Mouse (Mus musculus) liver, embryonic 16.5 days (tissue): ENCODE results near the gene Ino80b. TPM values are rescaled to one million over a fixed set of nuclear protein-coding genes. Genes with fewer than 3 reads are reported as not detected.
A peak's percentile ranks its signal among the peaks of the same experiment; 100 is the strongest.

Experiments used
- ATAC-seq: fragments of 200-750 bp; cut with Nextera tagmentation; 2 replicates; pipeline ENCODE4 v1.8.0; 2017; ENCODE audit warnings: low read depth, mild to moderate bottlenecking, moderate number of reproducible peaks, moderate library complexity
- H3K27ac ChIP-seq: fragments of 300-500 bp; sonication (generic); 2 replicates; pipeline ENCODE4 v1.5.1; 2014; ENCODE audit warnings: mild to moderate bottlenecking, low read length
- H3K27me3 ChIP-seq: fragments of 300-500 bp; sonication (generic); 2 replicates; pipeline ENCODE4 v1.6.1; 2014; ENCODE audit warnings: low read depth, low read length, mixed read lengths; ENCODE audit not compliant: control insufficient read depth, insufficient read depth
- H3K36me3 ChIP-seq: fragments of 300-500 bp; sonication (generic); 2 replicates; pipeline ENCODE4 v1.6.1; 2014; ENCODE audit warnings: mild to moderate bottlenecking; ENCODE audit not compliant: control insufficient read depth, insufficient read depth
- H3K4me1 ChIP-seq: fragments of 300-500 bp; sonication (generic); 2 replicates; pipeline ENCODE4 v1.6.1; 2014; ENCODE audit warnings: low read depth, low read length, mixed read lengths; ENCODE audit not compliant: control insufficient read depth
- H3K4me2 ChIP-seq: fragments of 300-500 bp; sonication (generic); 2 replicates; pipeline ENCODE4 v1.6.1; 2014; ENCODE audit warnings: low read depth, low read length, mixed read lengths
- H3K4me3 ChIP-seq: fragments of 300-500 bp; sonication (generic); 2 replicates; pipeline ENCODE4 v1.5.1; 2014; ENCODE audit warnings: low read depth, mild to moderate bottlenecking, low read length
- H3K9ac ChIP-seq: fragments of 300-500 bp; sonication (generic); 2 replicates; pipeline ENCODE4 v1.6.1; 2014; ENCODE audit warnings: low read depth, low read length
- H3K9me3 ChIP-seq: fragments of 300-500 bp; sonication (generic); replicated peaks from 2 replicates; pipeline ENCODE4 v1.6.1; 2016; ENCODE audit warnings: low read length; ENCODE audit not compliant: control insufficient read depth
- WGBS: fragments of 180-500 bp; shearing (Covaris S2); extraction: QIAGEN DNeasy Blood & Tissue Kit; methylation state at CpG from one replicate; pipeline ENCODE4 v1.1.7; 2014; ENCODE audit not compliant: insufficient replicate concordance; 5-methylcytosine and 5-hydroxymethylcytosine counted together
- polyA plus RNA-seq: library from polyadenylated mRNA; unstranded; fragments of >200 nt; fragmentation: Nextera tagmentation; extraction: Ambion mirVana; gene quantifications from 2 replicates; pipeline ENCODE4 v1.2.1, GENCODE M21; 2015

The Ino80b gene
- polyA plus RNA-seq, 1 experiment from 2014 or later, result 5.2 TPM

DNA sequence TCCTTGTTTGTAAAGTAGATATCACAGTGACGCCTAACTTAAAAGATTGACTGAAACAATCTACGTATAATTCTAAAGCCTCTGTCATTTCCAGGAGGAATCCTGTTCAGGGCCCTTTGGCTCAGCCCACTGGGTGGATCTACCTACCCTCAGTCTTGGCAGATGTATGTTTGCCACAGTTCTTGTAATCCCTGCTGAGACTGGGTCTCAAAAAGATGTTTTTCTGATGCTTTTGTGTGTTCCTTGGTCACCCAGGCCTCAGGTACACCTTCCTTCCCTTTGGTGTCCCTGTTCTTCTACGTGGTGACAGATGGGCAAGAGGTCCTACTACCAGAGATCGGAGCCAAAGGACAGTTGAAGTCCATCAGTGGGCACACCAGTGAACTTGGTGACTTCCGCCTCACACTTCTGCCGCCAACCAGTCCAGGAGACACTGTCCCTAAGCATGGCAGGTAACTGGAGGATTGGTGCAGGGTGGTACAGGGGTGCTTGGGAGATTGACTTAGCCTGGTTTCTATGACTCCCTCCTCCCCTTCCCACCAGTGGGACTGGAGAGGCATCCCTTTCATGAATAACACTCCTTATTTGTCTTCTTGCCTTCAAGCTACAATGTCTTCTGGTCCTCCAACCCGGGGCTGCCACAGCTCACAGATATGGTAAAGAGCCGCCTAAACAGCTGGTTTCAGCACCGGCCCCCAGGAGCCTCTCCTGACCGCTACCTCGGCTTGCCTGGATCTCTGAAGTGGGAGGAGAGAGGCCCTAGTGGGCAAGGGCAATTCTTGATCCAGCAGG lies 8.7 kb downstream of the Ino80b start:
- no peak for ATAC-seq
- peak overlapping the region; percentile 82 for H3K4me3 ChIP-seq
- H3K36me3 ChIP-seq, result peaks cover 8% of the 10 kb centered on the region; the same call in 1 of the 2 replicates
- H3K9ac ChIP-seq, result peak overlapping the region; percentile 86
- no peaks in the 10 kb centered on the region for H3K9me3 ChIP-seq
- peak overlapping the region; percentile 99 for H3K4me2 ChIP-seq
- peaks cover 41% of the 10 kb centered on the region for H3K4me1 ChIP-seq
- no peaks in the 10 kb centered on the region for H3K27me3 ChIP-seq
- H3K27ac ChIP-seq, result peak overlapping the region; percentile 93; the same call in 1 of the 2 replicates
- WGBS, result 66% methylated on average over 11 of the region's 11 CpGs

DNA sequence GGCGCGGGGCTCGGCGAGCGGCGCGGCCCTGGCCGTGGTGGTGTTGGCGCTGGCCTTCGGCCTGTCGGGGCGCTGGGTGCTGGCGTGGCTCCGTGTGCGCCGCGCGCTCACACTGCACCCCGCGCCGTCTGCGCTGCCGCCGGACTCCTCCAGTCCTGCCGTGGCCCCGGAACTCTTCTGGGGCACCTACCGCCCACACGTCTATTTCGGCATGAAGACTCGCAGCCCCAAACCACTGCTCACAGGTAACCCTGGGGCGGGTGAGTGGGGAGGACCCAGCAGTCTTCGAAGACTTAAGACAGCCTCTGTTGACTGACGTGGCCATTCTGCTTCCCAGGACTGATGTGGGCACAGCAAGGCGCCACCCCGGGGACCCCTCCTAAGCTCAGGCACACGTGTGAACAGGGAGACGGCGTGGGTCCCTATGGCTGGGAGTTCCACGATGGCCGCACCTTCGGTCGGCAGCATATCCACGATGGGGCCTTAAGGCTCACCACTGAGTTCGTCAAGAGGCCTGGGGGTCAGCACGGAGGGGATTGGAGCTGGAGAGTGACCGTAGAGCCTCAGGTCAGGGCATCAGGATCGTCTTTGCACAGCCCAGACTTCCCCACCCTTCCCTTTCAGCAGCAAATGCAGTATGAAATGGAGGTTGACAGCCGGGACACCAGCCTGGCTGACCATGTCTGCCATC lies 9.4 kb downstream of the Ino80b start:
- H3K4me2 ChIP-seq, result peak overlapping the region; percentile 99
- peaks cover 46% of the 10 kb centered on the region for H3K4me1 ChIP-seq
- peak overlapping the region; percentile 86 for H3K9ac ChIP-seq
- peaks cover 8% of the 10 kb centered on the region; the same call in 1 of the 2 replicates for H3K36me3 ChIP-seq
- WGBS, result under 1% methylated on average over 48 of the region's 48 CpGs
- no peaks in the 10 kb centered on the region for H3K9me3 ChIP-seq
- no peaks in the 10 kb centered on the region for H3K27me3 ChIP-seq
- ATAC-seq, result no peak; the same call in 1 of the 2 replicates
- H3K27ac ChIP-seq, result peak overlapping the region; percentile 93
- H3K4me3 ChIP-seq, result peak overlapping the region; percentile 82

DNA sequence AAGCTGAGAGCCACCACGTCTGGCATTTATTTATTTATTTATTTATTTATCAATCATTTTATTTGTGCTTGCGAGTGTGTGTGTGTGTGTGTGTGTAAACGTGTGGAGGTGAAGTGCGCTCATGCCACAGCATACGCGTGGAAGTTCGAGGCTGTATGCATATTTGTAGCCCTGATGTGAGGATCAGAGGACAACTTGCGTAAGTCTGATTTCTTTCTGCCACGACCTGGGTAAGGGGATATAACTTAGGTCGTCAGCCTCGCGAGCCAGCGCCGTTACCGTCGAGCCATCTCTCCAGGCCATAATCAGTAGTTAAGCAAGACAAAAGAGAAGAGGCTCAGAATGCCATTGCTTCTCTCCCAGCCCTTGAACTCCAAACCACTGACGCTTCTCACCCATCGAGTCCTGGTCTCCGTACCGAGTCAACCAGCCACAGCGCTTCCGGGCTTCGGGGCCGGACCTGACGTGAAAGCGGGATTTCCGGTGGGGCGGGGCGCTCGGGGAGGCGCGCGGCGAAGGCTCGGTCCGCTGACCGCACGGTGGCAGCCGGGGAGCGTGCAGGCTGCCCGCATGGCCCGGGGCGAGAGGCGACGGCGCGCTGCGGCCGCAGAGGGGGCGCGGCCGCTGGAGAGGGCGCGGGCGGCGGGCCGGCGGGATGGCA lies 10.1 kb downstream of the Ino80b start, which contains the start of gene Mogs:
Gene Mogs, plus strand, starts transcription at position 486 of the 661 bp plus-strand sequence.
- Histone ChIP-seq H3K27me3 (no peaks in the 10 kb centered on the region), H3K9ac (peak within 1 kb of the TSS; percentile 86), H3K36me3 (peaks cover 8% of the 10 kb centered on the region; the same call in 1 of the 2 replicates), H3K9me3 (no peaks in the 10 kb centered on the region), H3K4me1 (peaks cover 46% of the 10 kb centered on the region), H3K27ac (peak within 1 kb of the TSS; percentile 93), H3K4me2 (peak within 1 kb of the TSS; percentile 99), H3K4me3 (peak within 1 kb of the TSS; percentile 82)
- under 1% methylated on average over 48 of the region's 58 CpGs for WGBS
- ATAC-seq, result peak; percentile 94

DNA sequence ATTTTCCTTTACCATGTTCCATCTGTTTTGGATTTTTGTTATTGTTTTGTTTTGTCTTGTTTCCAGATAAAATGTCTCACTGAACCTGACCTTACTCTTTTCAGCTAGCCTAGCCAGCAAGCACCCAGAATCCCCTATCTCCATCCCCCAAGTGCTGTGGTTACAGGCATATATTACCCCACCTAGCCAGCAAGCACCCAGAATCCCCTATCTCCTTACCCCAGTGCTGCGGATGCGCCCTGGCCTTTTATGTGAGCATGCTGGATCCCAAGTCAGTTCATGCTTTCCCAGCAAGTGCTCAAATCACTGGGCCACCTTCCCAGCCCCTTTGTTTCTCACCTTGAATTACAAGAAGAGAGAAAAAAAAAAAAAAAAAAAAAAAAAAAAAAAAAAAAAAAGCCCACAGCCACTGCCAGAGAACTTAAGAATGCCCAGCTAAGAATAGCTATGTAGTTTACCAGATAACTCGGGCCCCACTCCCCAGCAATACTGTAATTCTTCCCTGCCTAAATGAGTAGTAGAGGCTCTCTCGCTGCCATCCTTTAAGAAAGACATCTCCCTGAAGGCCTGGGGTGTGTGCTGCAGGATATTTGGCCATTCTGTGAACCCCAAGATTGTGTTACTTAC lies 13.6 kb downstream of the Ino80b start:
- Histone ChIP-seq H3K36me3 (no peaks in the 10 kb centered on the region), H3K4me3 (no peak overlapping the region), H3K27me3 (no peaks in the 10 kb centered on the region), H3K4me2 (no peak overlapping the region), H3K4me1 (peaks cover 47% of the 10 kb centered on the region), H3K9me3 (no peaks in the 10 kb centered on the region), H3K27ac (no peak overlapping the region), H3K9ac (no peak overlapping the region)
- no peak for ATAC-seq
- 57% methylated on average over 4 of the region's 4 CpGs for WGBS

DNA sequence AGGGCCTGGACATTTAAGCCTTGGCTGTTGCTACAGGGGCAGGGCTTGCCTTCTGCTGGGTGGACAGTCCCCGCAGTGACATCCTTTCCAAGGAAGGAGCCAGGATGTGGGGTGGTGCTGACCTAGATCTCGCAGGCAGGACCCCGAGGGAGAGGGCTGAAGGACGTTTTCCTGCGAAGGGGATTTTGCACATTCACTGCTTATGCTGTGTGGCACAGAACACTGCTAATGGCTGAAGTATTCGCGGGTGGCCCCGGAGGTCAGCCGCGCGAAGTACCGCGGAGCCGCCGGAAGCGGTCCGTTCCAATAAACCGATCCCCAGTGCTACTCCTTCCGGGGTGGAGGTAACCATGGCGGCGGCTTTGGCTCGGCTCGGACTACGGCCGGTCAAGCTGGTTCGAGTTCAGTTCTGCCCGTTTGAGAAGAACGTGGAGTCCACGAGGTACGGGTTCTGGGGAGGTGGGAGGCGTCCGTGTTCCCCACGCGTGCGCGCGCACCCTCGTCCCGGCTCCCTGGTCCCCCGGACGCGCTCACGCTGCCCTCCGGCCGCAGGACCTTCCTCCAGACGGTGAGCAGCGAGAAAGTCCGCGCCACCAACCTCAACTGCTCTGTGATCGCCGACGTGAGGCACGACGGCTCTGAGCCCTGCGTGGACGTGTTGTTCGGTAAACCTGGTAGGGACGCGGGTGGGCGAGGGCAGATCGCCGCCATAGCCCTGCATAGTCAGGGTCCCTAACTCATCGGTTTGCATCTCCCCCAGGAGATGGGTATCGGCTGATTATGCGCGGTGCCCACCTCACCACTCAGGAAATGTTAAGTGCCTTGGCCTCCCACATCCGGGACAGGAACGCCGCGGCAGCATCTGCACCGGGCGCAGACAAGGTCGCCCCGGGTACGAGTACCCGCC lies 16.2 kb downstream of the Ino80b start, which contains the start of gene Mrpl53:
Gene Mrpl53, plus strand, starts transcription at position 279 of the 907 bp plus-strand sequence.
- H3K9me3 ChIP-seq, result no peaks in the 10 kb centered on the region
- H3K4me2 ChIP-seq, result peak within 1 kb of the TSS; percentile 75
- H3K4me3 ChIP-seq, result peak within 1 kb of the TSS; percentile 73
- H3K36me3 ChIP-seq, result no peaks in the 10 kb centered on the region
- H3K9ac ChIP-seq, result peak within 1 kb of the TSS; percentile 90
- ATAC-seq, result peak; percentile 80
- peak within 1 kb of the TSS; percentile 80 for H3K27ac ChIP-seq
- peaks cover 29% of the 10 kb centered on the region for H3K4me1 ChIP-seq
- no peaks in the 10 kb centered on the region for H3K27me3 ChIP-seq
- WGBS, result under 1% methylated on average over 76 of the region's 76 CpGs

- 30% methylated on average over 13 of the region's 13 CpGs for WGBS
- H3K9ac ChIP-seq, result peak overlapping the region; percentile 90
- peaks cover 33% of the 10 kb centered on the region for H3K4me1 ChIP-seq
- no peaks in the 10 kb centered on the region for H3K9me3 ChIP-seq
- H3K27ac ChIP-seq, result peak overlapping the region; percentile 80
- H3K4me2 ChIP-seq, result peak overlapping the region; percentile 75
- no peaks in the 10 kb centered on the region for H3K36me3 ChIP-seq
- H3K27me3 ChIP-seq, result no peaks in the 10 kb centered on the region
- H3K4me3 ChIP-seq, result peak overlapping the region; percentile 73
- peak; percentile 28; the same call in 1 of the 2 replicates for ATAC-seq
Measured at GRCm38 (mm10) chr6:83107566-83108400, 17.4 kb downstream of the Ino80b start.

GRCm38 (mm10) chr6:83104158-83104557 lies 21.1 kb downstream of the Ino80b start:
- H3K9ac ChIP-seq, result no peak overlapping the region
- H3K4me3 ChIP-seq, result no peak overlapping the region
- no peaks in the 10 kb centered on the region for H3K36me3 ChIP-seq
- WGBS, result 64% methylated on average over 4 of the region's 4 CpGs
- peaks cover 32% of the 10 kb centered on the region for H3K4me1 ChIP-seq
- no peak overlapping the region for H3K4me2 ChIP-seq
- H3K27me3 ChIP-seq, result no peaks in the 10 kb centered on the region; the same call in 1 of the 2 replicates
- H3K9me3 ChIP-seq, result no peaks in the 10 kb centered on the region
- no peak overlapping the region for H3K27ac ChIP-seq
- ATAC-seq, result no peak
